Mouse (Mus musculus) E14TG2a.4 (cell line): ENCODE measurements around the gene Syne1.

ENCODE experiments used
- CTCF ChIP-seq: conservative IDR thresholded peaks from 2 replicates; pipeline ENCODE4 v1.5.1; 2014; ENCODE audit warnings: low read length
- NANOG ChIP-seq: IDR thresholded peaks from 2 replicates; pipeline ENCODE4 v1.6.1; 2014; ENCODE audit warnings: borderline replicate concordance, low read length, mixed read lengths
- POU5F1 ChIP-seq: IDR thresholded peaks from 2 replicates; pipeline ENCODE4 v1.6.1; 2014; ENCODE audit warnings: low read length, borderline replicate concordance

- TF ChIP-seq CTCF = no peak
- TF ChIP-seq NANOG = no peak
- no peak for TF ChIP-seq POU5F1
Measured at GRCm38 (mm10) chr10:5264418-5264817, 286.9 kb downstream of the Syne1 start.
